Comparison of ENCODE assay signal across 37 mouse cellular contexts in the genomic region with DNA sequence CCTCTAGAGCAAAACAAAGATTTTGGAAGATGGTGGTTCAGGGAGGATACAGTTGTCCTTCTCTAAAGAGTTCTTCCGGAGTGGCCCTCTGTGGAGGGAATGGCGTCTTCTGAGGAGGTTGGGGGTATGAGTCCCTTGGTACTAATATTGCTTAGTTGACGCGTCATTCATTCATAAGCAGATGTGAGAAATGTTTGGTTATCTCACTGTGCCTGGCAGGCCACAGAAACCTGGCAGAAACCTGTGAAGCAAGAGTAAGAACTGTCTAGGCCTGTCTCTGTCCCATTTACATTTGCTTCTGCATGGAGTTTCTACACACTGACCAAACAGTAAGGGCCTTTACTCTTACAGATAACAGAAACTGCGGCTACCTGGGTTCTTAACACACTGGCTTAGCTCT. TPM values are rescaled to one million over a fixed set of nuclear protein-coding genes. Genes with fewer than 3 reads are reported as not detected.
"Had no signal": no experiment of that assay in that cellular context is flagged by ENCODE, and none has a peak within 500 bp of the region (broad histone marks: within the 10 kb centered on the region; RNA-seq: fewer than 3 reads in every experiment).

No protein-coding gene starts in this region.

- H3K9ac ChIP-seq: heart, embryonic 12.5 days; heart, embryonic 13.5 days; heart, embryonic 15.5 days; hindbrain, embryonic 12.5 days; hindbrain, embryonic 13.5 days; hindbrain, embryonic 14.5 days; hindbrain, embryonic 15.5 days; intestine, embryonic 15.5 days had no signal

- ATAC-seq: hindbrain, embryonic 16.5 days; hindbrain, postnatal 0 days; inflammation-experienced regulatory T-cells, adult 6 months; intestine, embryonic 15.5 days; intestine, embryonic 16.5 days; intestine, postnatal 0 days had no signal

- H3K36me3 ChIP-seq: heart, embryonic 10.5 days; heart, embryonic 12.5 days; heart, embryonic 13.5 days; heart, embryonic 15.5 days; hindbrain, embryonic 10.5 days; hindbrain, embryonic 12.5 days; hindbrain, embryonic 13.5 days; hindbrain, embryonic 15.5 days; intestine, embryonic 15.5 days had no signal

- H3K4me3 ChIP-seq: heart, embryonic 10.5 days; heart, embryonic 12.5 days; heart, embryonic 13.5 days; heart, embryonic 15.5 days; hindbrain, embryonic 10.5 days; hindbrain, embryonic 12.5 days; hindbrain, embryonic 13.5 days; hindbrain, embryonic 15.5 days; intestine, embryonic 15.5 days; layer of hippocampus, adult 2 months had no signal

- H3K27me3 ChIP-seq: heart, embryonic 15.5 days; intestine, embryonic 15.5 days had no signal

- H3K9me3 ChIP-seq: heart, embryonic 10.5 days; heart, embryonic 12.5 days; heart, embryonic 13.5 days; heart, embryonic 15.5 days; hindbrain, embryonic 10.5 days; hindbrain, embryonic 12.5 days; hindbrain, embryonic 13.5 days; hindbrain, embryonic 15.5 days; intestine, embryonic 15.5 days had no signal

- H3K27ac ChIP-seq: heart, embryonic 10.5 days; heart, embryonic 13.5 days; heart, embryonic 15.5 days; hindbrain, embryonic 10.5 days; hindbrain, embryonic 12.5 days; hindbrain, embryonic 13.5 days; hindbrain, embryonic 14.5 days; hindbrain, embryonic 15.5 days; hindbrain, postnatal 0 days; intestine, embryonic 15.5 days; kidney, postnatal 0 days; layer of hippocampus, adult 2 months had no signal

- H3K4me2 ChIP-seq: heart, embryonic 11.5 days; heart, embryonic 12.5 days; heart, embryonic 13.5 days; heart, embryonic 15.5 days; hindbrain, embryonic 12.5 days; hindbrain, embryonic 13.5 days; hindbrain, embryonic 14.5 days; hindbrain, embryonic 15.5 days; intestine, embryonic 15.5 days had no signal

- DNase-seq: heart, postnatal 10 days; heart, postnatal 14 days; heart, postnatal 36 days; heart, postnatal 4 days; kidney, adult 11 months; kidney, adult 18-20 months; kidney, adult 2 months; kidney, adult 8-10 months; kidney, adult 9 months; kidney, postnatal 10 days; kidney, postnatal 14 days; kidney, postnatal 25 days; kidney, postnatal 36 days; kidney, postnatal 4 days; layer of hippocampus, adult 9-11 months; layer of hippocampus, postnatal 36 days had no signal

RNA-seq across cellular contexts. Expression of gene Ankrd35, which starts 1.6 kb away (rescaled TPM):
- total RNA-seq: hematopoietic stem cell, adult 5-6 weeks had no signal

RNA-seq across cellular contexts. Expression of gene Itga10, which starts 26.1 kb away (rescaled TPM):
- total RNA-seq: hematopoietic stem cell, adult 5-6 weeks had no signal
- polyA plus RNA-seq: inflammation-experienced regulatory T-cells, adult 6 months had no signal

RNA-seq across cellular contexts. Expression of gene Gm42957, which starts 36.2 kb away (rescaled TPM):
- total RNA-seq: heart, postnatal 36 days; hematopoietic stem cell, adult 5-6 weeks; hindbrain, postnatal 0 days had no signal
- polyA plus RNA-seq: heart, embryonic 11.5 days; heart, postnatal 0 days; hindbrain, postnatal 0 days; intestine, postnatal 0 days; kidney, adult 2 months; kidney, embryonic 14.5 days; kidney, postnatal 0 days had no signal
